Mouse (Mus musculus) hindbrain, postnatal 0 days (tissue): ENCODE results near the gene Nudt16l1. TPM values are rescaled to one million over a fixed set of nuclear protein-coding genes. Genes with fewer than 3 reads are reported as not detected.

Experiments used
- ATAC-seq: fragments of 200-750 bp; cut with Nextera tagmentation; 2 replicates; pipeline ENCODE4 v1.8.0; 2017; ENCODE audit warnings: mild to moderate bottlenecking, moderate TSS enrichment, moderate library complexity
- DNase-seq: peaks from one replicate; pipeline ENCODE4 v3.0.0-alpha.2; 2015; ENCODE audit warnings: low spot score
- H3K27ac ChIP-seq: fragments of 300-500 bp; sonication (generic); 2 replicates; pipeline ENCODE4 v1.5.1; 2014; ENCODE audit warnings: mild to moderate bottlenecking
- H3K27me3 ChIP-seq: fragments of 300-500 bp; sonication (generic); 2 replicates; pipeline ENCODE4 v1.6.1; 2014; ENCODE audit warnings: low read length, mixed read lengths; ENCODE audit not compliant: insufficient read depth
- H3K36me3 ChIP-seq: fragments of 300-500 bp; sonication (generic); 2 replicates; pipeline ENCODE4 v1.6.1; 2014; ENCODE audit warnings: low read length, mixed read lengths; ENCODE audit not compliant: insufficient read depth
- H3K4me1 ChIP-seq: fragments of 300-500 bp; sonication (generic); 2 replicates; pipeline ENCODE4 v1.6.1; 2014; ENCODE audit warnings: antibody characterized with exemption, low read length, mixed read lengths; ENCODE audit not compliant: insufficient read depth
- H3K4me2 ChIP-seq: fragments of 300-500 bp; sonication (generic); 2 replicates; pipeline ENCODE4 v1.6.1; 2014; ENCODE audit warnings: low read depth, mild to moderate bottlenecking, low read length, moderate library complexity, mixed read lengths
- H3K4me3 ChIP-seq: fragments of 300-500 bp; sonication (generic); 2 replicates; pipeline ENCODE4 v1.5.1; 2014; ENCODE audit warnings: low read length
- H3K9ac ChIP-seq: fragments of 300-500 bp; sonication (generic); replicated peaks from 2 replicates; pipeline ENCODE4 v1.6.1; 2014; ENCODE audit warnings: mild to moderate bottlenecking, low read length, moderate library complexity, mixed read lengths
- H3K9me3 ChIP-seq: fragments of 300-500 bp; sonication (generic); 2 replicates; pipeline ENCODE4 v1.6.1; 2016; ENCODE audit warnings: low read length, mixed read lengths
- CTCF ChIP-seq: IDR thresholded peaks from 2 replicates; pipeline ENCODE4 v1.5.1; 2016; ENCODE audit warnings: antibody characterized with exemption, control low read depth, low read depth
- WGBS: fragments of 180-500 bp; shearing (Covaris S2); extraction: QIAGEN DNeasy Blood & Tissue Kit; methylation state at CpG from one replicate; pipeline ENCODE4 v1.1.7; 2014; 5-methylcytosine and 5-hydroxymethylcytosine counted together
- polyA plus RNA-seq: library from polyadenylated mRNA; unstranded; fragments of >200 nt; fragmentation: Nextera tagmentation; extraction: Ambion mirVana; gene quantifications from 2 replicates; pipeline ENCODE4 v1.2.1, GENCODE M21; 2015
- total RNA-seq: library from RNA; depleted of rRNA; stranded (reverse); fragments of >200 nt; gene quantifications from 2 replicates; pipeline ENCODE4 v1.2.3, GENCODE M21; 2014

The Nudt16l1 gene
- total and polyA plus RNA-seq, 2 experiments from 2014 or later: 43.0 to 119 TPM

GRCm38 (mm10) chr16:4912907-4913782 lies 25.4 kb upstream of the Nudt16l1 start:
- Histone ChIP-seq H3K4me3 (no peak overlapping the region), H3K4me2 (no peak overlapping the region), H3K27ac (peak overlapping the region; percentile 65; the same call in 1 of the 2 replicates), H3K9me3 (no peaks in the 10 kb centered on the region), H3K9ac (no peak overlapping the region), H3K36me3 (peaks cover 40% of the 10 kb centered on the region), H3K27me3 (no peaks in the 10 kb centered on the region), H3K4me1 (no peaks in the 10 kb centered on the region)
- TF ChIP-seq CTCF: no peak
- ATAC-seq: peak; percentile 31
- DNase-seq: no peak
- WGBS: 75% methylated on average over 11 of the region's 11 CpGs

GRCm38 (mm10) chr16:4913783-4914735 lies 24.5 kb upstream of the Nudt16l1 start:
- TF ChIP-seq CTCF: peak; percentile 98
- Histone ChIP-seq H3K4me3 (no peak overlapping the region), H3K27me3 (no peaks in the 10 kb centered on the region), H3K9ac (no peak overlapping the region), H3K4me2 (no peak overlapping the region), H3K9me3 (no peaks in the 10 kb centered on the region), H3K4me1 (no peaks in the 10 kb centered on the region), H3K27ac (peak overlapping the region; percentile 65; the same call in 1 of the 2 replicates), H3K36me3 (peaks cover 46% of the 10 kb centered on the region)
- DNase-seq: peak; percentile 81
- ATAC-seq: peak; percentile 69
- 33% methylated on average over 12 of the region's 12 CpGs for WGBS

GRCm38 (mm10) chr16:4915931-4916330 lies 22.6 kb upstream of the Nudt16l1 start:
- no peak for ATAC-seq
- no peak overlapping the region for H3K4me3 ChIP-seq
- no peak overlapping the region for H3K27ac ChIP-seq
- no peaks in the 10 kb centered on the region for H3K27me3 ChIP-seq
- no peak overlapping the region for H3K4me2 ChIP-seq
- TF ChIP-seq CTCF: no peak
- H3K36me3 ChIP-seq: peaks cover 55% of the 10 kb centered on the region
- 92% methylated on average over 3 of the region's 3 CpGs for WGBS
- no peaks in the 10 kb centered on the region for H3K9me3 ChIP-seq
- DNase-seq: no peak
- no peak overlapping the region for H3K9ac ChIP-seq
- no peaks in the 10 kb centered on the region for H3K4me1 ChIP-seq

GRCm38 (mm10) chr16:4916608-4917007 lies 22.0 kb upstream of the Nudt16l1 start:
- no peak for TF ChIP-seq CTCF
- peaks cover 49% of the 10 kb centered on the region for H3K36me3 ChIP-seq
- H3K9ac ChIP-seq: no peak overlapping the region
- H3K27ac ChIP-seq: no peak overlapping the region
- no peaks in the 10 kb centered on the region for H3K4me1 ChIP-seq
- 85% methylated on average over 2 of the region's 2 CpGs for WGBS
- H3K4me3 ChIP-seq: no peak overlapping the region
- no peak overlapping the region for H3K4me2 ChIP-seq
- DNase-seq: no peak
- no peaks in the 10 kb centered on the region for H3K27me3 ChIP-seq
- ATAC-seq: no peak
- H3K9me3 ChIP-seq: no peaks in the 10 kb centered on the region

- Histone ChIP-seq H3K9ac (no peak overlapping the region), H3K4me3 (no peak overlapping the region), H3K4me1 (no peaks in the 10 kb centered on the region), H3K27ac (no peak overlapping the region), H3K27me3 (no peaks in the 10 kb centered on the region), H3K9me3 (no peaks in the 10 kb centered on the region), H3K36me3 (peaks cover 69% of the 10 kb centered on the region), H3K4me2 (no peak overlapping the region)
- no peak for TF ChIP-seq CTCF
- ATAC-seq (no peak), DNase-seq (no peak)
- WGBS: 79% methylated on average over 4 of the region's 4 CpGs
Observed at GRCm38 (mm10) chr16:4920556-4920955, 18.0 kb upstream of the Nudt16l1 start.

GRCm38 (mm10) chr16:4922481-4922880 lies 16.1 kb upstream of the Nudt16l1 start:
- TF ChIP-seq CTCF: no peak
- H3K27me3 ChIP-seq: no peaks in the 10 kb centered on the region
- H3K9me3 ChIP-seq: no peaks in the 10 kb centered on the region
- ATAC-seq (no peak), DNase-seq (no peak)
- WGBS: 95% methylated on average over 6 of the region's 6 CpGs
- no peaks in the 10 kb centered on the region for H3K4me1 ChIP-seq
- no peak overlapping the region for H3K27ac ChIP-seq
- H3K9ac ChIP-seq: no peak overlapping the region
- no peak overlapping the region for H3K4me2 ChIP-seq
- H3K4me3 ChIP-seq: no peak overlapping the region
- peaks cover 72% of the 10 kb centered on the region for H3K36me3 ChIP-seq
